Mouse (Mus musculus) splenic B cell, adult 2 months (primary cell): ENCODE measurements around the gene Slc38a9.

Experiments
- DNase-seq: peaks from one replicate; pipeline ENCODE4 v3.0.0-alpha.2; 2011; ENCODE audit warnings: low read depth, low spot score
- H3K27me3 ChIP-seq: 2 replicates; pipeline ENCODE4 v1.6.1; 2012; ENCODE audit warnings: mild to moderate bottlenecking, low read length, moderate library complexity, mixed read lengths; ENCODE audit not compliant: control insufficient read depth, poor library complexity, insufficient read depth, severe bottlenecking
- H3K36me3 ChIP-seq: 2 replicates; pipeline ENCODE4 v1.6.1; 2012; ENCODE audit warnings: mild to moderate bottlenecking, low read length, moderate library complexity, mixed read lengths; ENCODE audit not compliant: control insufficient read depth, poor library complexity, insufficient read depth, severe bottlenecking

Slc38a9 gene

GRCm38 (mm10) chr13:112666433-112667024 is 6.0 kb downstream of the Slc38a9 start:
- peak; percentile 86 for DNase-seq
- Histone ChIP-seq H3K36me3 (peaks cover 5% of the 10 kb centered on the region; the same call in 1 of the 2 replicates), H3K27me3 (no peaks in the 10 kb centered on the region)

GRCm38 (mm10) chr13:112667215-112667614 is 6.7 kb downstream of the Slc38a9 start:
- peak; percentile 61 for DNase-seq
- Histone ChIP-seq H3K27me3 (no peaks in the 10 kb centered on the region), H3K36me3 (peaks cover 5% of the 10 kb centered on the region; the same call in 1 of the 2 replicates)

- H3K36me3 ChIP-seq: peaks cover 9% of the 10 kb centered on the region
- DNase-seq: no peak
Observed at GRCm38 (mm10) chr13:112671708-112672107, 11.2 kb downstream of the Slc38a9 start.

GRCm38 (mm10) chr13:112672797-112673196 is 12.2 kb downstream of the Slc38a9 start:
- Histone ChIP-seq H3K36me3 (peaks cover 9% of the 10 kb centered on the region), H3K27me3 (no peaks in the 10 kb centered on the region)
- DNase-seq: no peak

More at GRCm38 (mm10) chr13:112671708-112672107, 11.2 kb downstream of the Slc38a9 start:
- H3K27me3 ChIP-seq: no peaks in the 10 kb centered on the region

GRCm38 (mm10) chr13:112673899-112674447 is 13.4 kb downstream of the Slc38a9 start:
- H3K36me3 ChIP-seq: peaks cover 9% of the 10 kb centered on the region
- peak; percentile 80 for DNase-seq
- H3K27me3 ChIP-seq: no peaks in the 10 kb centered on the region

- Histone ChIP-seq H3K36me3 (no peaks in the 10 kb centered on the region; the same call in 1 of the 2 replicates), H3K27me3 (no peaks in the 10 kb centered on the region)
- peak; percentile 37 for DNase-seq
Observed at GRCm38 (mm10) chr13:112678154-112678553, 17.6 kb downstream of the Slc38a9 start.

- DNase-seq: no peak
- Histone ChIP-seq H3K27me3 (no peaks in the 10 kb centered on the region), H3K36me3 (0 out of 2 replicates have a peak, but pooled peaks cover 2% of the 10 kb centered on the region)
Observed at GRCm38 (mm10) chr13:112683312-112683711, 22.8 kb downstream of the Slc38a9 start.

- DNase-seq: no peak
- H3K36me3 ChIP-seq: 0 out of 2 replicates have a peak, but pooled peaks cover 2% of the 10 kb centered on the region
- no peaks in the 10 kb centered on the region for H3K27me3 ChIP-seq
Observed at GRCm38 (mm10) chr13:112683970-112684369, 23.4 kb downstream of the Slc38a9 start.

- peaks cover 2% of the 10 kb centered on the region; the same call in 1 of the 2 replicates for H3K36me3 ChIP-seq
- no peak for DNase-seq
- H3K27me3 ChIP-seq: no peaks in the 10 kb centered on the region
Observed at GRCm38 (mm10) chr13:112686155-112686554, 25.6 kb downstream of the Slc38a9 start.

- H3K27me3 ChIP-seq: no peaks in the 10 kb centered on the region
- no peak for DNase-seq
- H3K36me3 ChIP-seq: peaks cover 6% of the 10 kb centered on the region; the same call in 1 of the 2 replicates
Observed at GRCm38 (mm10) chr13:112692870-112693553, 32.5 kb downstream of the Slc38a9 start.

GRCm38 (mm10) chr13:112695526-112696240 is 35.1 kb downstream of the Slc38a9 start:
- DNase-seq: peak; percentile 52
- Histone ChIP-seq H3K27me3 (no peaks in the 10 kb centered on the region), H3K36me3 (peaks cover 13% of the 10 kb centered on the region; the same call in 1 of the 2 replicates)

GRCm38 (mm10) chr13:112701256-112701655 is 40.7 kb downstream of the Slc38a9 start:
- Histone ChIP-seq H3K27me3 (no peaks in the 10 kb centered on the region), H3K36me3 (peaks cover 11% of the 10 kb centered on the region)
- DNase-seq: no peak

- no peak for DNase-seq
- Histone ChIP-seq H3K36me3 (peaks cover 3% of the 10 kb centered on the region), H3K27me3 (no peaks in the 10 kb centered on the region)
Observed at GRCm38 (mm10) chr13:112706351-112706750, 45.8 kb downstream of the Slc38a9 start.

- H3K36me3 ChIP-seq: 0 out of 2 replicates have a peak, but pooled peaks cover 1% of the 10 kb centered on the region
- H3K27me3 ChIP-seq: no peaks in the 10 kb centered on the region
- DNase-seq: no peak
Observed at GRCm38 (mm10) chr13:112720078-112720736, 59.7 kb downstream of the Slc38a9 start.
